Mouse (Mus musculus): Measurements from ENCODE around the gene Esrrb. TPM values are rescaled to one million over a fixed set of nuclear protein-coding genes. Genes with fewer than 3 reads are reported as not detected.

Esrrb gene
- polyA plus RNA-seq, 1 experiment from 2014 or later: 0.45 TPM

DNA sequence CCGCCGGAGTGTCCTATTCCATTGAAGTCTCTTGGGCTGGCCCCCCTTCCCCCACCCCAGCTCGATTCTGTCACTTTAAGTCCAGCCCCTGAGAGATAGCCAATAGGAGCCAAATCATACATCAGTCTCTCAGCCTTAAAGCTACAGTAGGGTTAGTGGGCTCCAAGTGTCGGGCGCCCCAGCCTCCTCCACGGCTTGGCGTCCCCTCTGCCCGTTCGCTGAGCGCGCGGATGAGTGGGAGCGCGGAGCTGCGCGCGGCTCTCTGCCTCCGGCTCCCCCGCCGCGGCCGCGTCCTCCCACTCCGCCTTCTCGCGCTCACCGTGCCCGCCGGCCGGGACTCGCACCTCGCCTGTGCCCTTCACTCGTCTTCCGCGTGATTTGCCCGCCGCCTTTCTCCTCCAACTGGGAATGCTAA is 60.6 kb downstream of the Esrrb start:
- ATAC-seq: peak; percentile 32
- CTCF ChIA-PET: interaction anchor here (1.0 kb wide), 1 partner anchor 12 kb away, joined by 3 read pairs; no protein-coding TSS in a partner anchor
- DNase-seq (ENCODE audit: low read depth, low spot score): no peak

GRCm38 (mm10) chr12:86422166-86422910 is 61.4 kb downstream of the Esrrb start:
- in situ Hi-C loops (cut with MboI; ENCODE audit: low pct_unique_long_range_greater_than_20kb): no loop called here
- TF ChIP-seq CTCF (IDR thresholded peaks at IDR 0.05): no peak
- ATAC-seq (no peak), DNase-seq (ENCODE audit: low read depth, low spot score) (no peak)
- H3K27me3 ChIP-seq: peaks cover 60% of the 10 kb centered on the region
- CTCF ChIA-PET: no interaction called here
- POLR2A ChIA-PET: no interaction called here

More for the DNA sequence above, 60.6 kb downstream of the Esrrb start:
- no peak for TF ChIP-seq CTCF (IDR thresholded peaks at IDR 0.05)
- POLR2A ChIA-PET: no interaction called here
- in situ Hi-C loops (cut with MboI; ENCODE audit: low pct_unique_long_range_greater_than_20kb): no loop called here
- H3K27me3 ChIP-seq: peaks cover 58% of the 10 kb centered on the region

GRCm38 (mm10) chr12:86423102-86423501 is 62.2 kb downstream of the Esrrb start:
- TF ChIP-seq CTCF (IDR thresholded peaks at IDR 0.05): no peak
- H3K27me3 ChIP-seq: peaks cover 52% of the 10 kb centered on the region
- no peak for DNase-seq (ENCODE audit: low read depth, low spot score)
- ATAC-seq: no peak
- CTCF ChIA-PET: no interaction called here
- in situ Hi-C loops (cut with MboI; ENCODE audit: low pct_unique_long_range_greater_than_20kb): no loop called here
- POLR2A ChIA-PET: no interaction called here

DNA sequence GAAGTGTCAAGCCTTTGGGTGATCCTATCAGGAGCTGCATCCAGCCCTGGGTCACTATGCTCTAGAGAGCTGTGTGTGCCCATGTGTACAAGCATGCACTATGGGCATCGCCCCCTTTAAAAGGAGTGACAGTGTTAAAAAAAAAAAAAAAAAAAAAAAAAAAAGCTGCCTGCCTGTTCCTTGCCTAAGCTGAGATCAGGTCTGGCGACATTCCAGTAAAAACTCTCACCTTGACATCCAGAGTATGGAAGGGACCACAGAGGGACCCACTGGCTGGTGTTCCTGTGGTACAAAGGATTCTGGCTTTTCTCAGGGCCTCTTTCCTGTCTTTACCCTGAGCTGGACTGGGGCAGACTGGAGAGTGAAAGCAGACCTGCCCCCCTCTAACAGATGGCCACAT is 66.7 kb downstream of the Esrrb start:
- TF ChIP-seq CTCF (IDR thresholded peaks at IDR 0.05): no peak
- DNase-seq (ENCODE audit: low read depth, low spot score): no peak
- ChIA-PET CTCF (interaction anchor here (1.4 kb wide), 1 partner anchor 25 kb away, joined by 3 read pairs; no protein-coding TSS in a partner anchor), POLR2A (no interaction called here)
- ATAC-seq: no peak
- H3K27me3 ChIP-seq: peaks cover 62% of the 10 kb centered on the region
- in situ Hi-C loops (cut with MboI; ENCODE audit: low pct_unique_long_range_greater_than_20kb): no loop called here

- DNase-seq (ENCODE audit: low read depth, low spot score) (no peak), ATAC-seq (no peak)
- POLR2A ChIA-PET: no interaction called here
- H3K27me3 ChIP-seq: peaks cover 32% of the 10 kb centered on the region
- in situ Hi-C loops (cut with MboI; ENCODE audit: low pct_unique_long_range_greater_than_20kb): no loop called here
- TF ChIP-seq CTCF (IDR thresholded peaks at IDR 0.05): no peak
- CTCF ChIA-PET: no interaction called here
Observed at GRCm38 (mm10) chr12:86431671-86432070, 70.8 kb downstream of the Esrrb start.

DNA sequence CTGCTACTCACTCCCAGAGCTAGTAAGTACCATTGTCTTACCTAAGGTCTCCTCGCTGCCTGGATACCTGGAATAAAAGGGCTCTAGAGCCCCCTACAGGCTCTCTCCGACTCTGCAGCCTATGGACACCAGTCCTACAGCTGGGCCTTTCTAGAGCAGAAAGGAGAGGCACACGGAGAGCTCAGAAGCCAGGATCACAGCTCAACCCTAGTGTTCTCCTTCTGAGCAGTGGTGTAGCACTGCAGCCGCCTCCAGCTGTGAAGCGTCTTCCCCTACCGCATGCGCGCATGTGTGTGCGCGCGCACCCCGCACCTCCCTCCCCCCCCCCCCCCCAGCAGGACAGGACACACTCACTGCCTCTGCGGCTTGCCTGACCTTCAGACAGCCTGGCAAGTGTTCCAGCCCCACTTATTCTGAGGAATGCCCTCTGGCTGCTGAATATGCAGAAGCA is 72.5 kb downstream of the Esrrb start:
- in situ Hi-C loops (cut with MboI; ENCODE audit: low pct_unique_long_range_greater_than_20kb): no loop called here
- CTCF ChIA-PET: interaction anchor here (1.1 to 1.2 kb wide), 3 partner anchors 14 to 113 kb away, joined by 3 to 5 read pairs (median 3); no protein-coding TSS in a partner anchor
- ATAC-seq (peak; percentile 34), DNase-seq (ENCODE audit: low read depth, low spot score) (peak; percentile 19)
- peak; percentile 75 for TF ChIP-seq CTCF (IDR thresholded peaks at IDR 0.05)
- POLR2A ChIA-PET: interaction anchor here (0.5 kb wide), 1 partner anchor 93 kb away, joined by 6 read pairs; no protein-coding TSS in a partner anchor
- H3K27me3 ChIP-seq: peaks cover 26% of the 10 kb centered on the region

DNA sequence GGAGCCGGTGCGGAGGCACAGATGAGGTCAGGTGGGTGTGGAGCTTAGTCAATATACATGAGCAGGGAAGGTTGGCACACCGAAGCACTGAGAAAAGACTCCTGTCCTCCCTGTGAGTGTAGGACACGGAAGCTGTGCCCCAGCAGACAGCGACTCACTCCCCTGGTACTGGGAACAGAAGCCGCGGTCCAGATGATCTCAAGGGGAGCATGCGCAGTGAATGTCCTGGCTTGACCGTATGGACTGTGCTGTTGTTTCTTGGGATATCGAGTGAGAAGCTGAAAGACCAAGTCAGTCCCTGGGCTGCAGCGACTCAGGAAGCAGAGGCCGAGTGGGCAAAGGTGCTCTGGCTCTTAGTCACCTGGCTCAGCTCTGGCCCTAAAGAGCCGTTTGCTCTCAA is 74.7 kb downstream of the Esrrb start:
- POLR2A ChIA-PET: no interaction called here
- DNase-seq (ENCODE audit: low read depth, low spot score): no peak
- H3K27me3 ChIP-seq: peaks cover 8% of the 10 kb centered on the region
- CTCF ChIA-PET: no interaction called here
- no peak for TF ChIP-seq CTCF (IDR thresholded peaks at IDR 0.05)
- in situ Hi-C loops (cut with MboI; ENCODE audit: low pct_unique_long_range_greater_than_20kb): no loop called here
- no peak for ATAC-seq

- ChIA-PET CTCF (no interaction called here), POLR2A (no interaction called here)
- ATAC-seq: no peak
- DNase-seq (ENCODE audit: low read depth, low spot score): no peak
- TF ChIP-seq CTCF (IDR thresholded peaks at IDR 0.05): no peak
- in situ Hi-C loops (cut with MboI; ENCODE audit: low pct_unique_long_range_greater_than_20kb): no loop called here
- peaks cover 16% of the 10 kb centered on the region for H3K27me3 ChIP-seq
Observed at GRCm38 (mm10) chr12:86450848-86451247, 89.9 kb downstream of the Esrrb start.

DNA sequence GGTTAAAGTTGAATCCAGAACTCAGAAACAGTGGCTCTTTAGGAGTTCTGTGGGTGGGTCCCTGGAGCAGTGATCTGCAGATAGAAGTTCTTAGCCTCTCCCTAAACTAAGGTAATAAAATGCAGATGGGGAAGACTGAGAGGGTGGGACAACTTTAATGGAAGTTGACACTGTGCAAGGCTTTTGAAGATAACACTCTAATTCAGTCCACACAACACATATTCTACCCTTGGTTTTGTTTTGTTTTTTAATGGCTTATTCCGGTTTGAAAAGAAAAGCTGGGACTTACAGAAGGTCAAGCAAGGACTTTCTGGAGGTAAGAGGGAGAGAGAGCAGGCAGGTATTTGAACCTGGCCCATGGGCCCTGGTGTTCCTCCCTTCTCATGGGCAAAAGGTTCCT is 94.1 kb downstream of the Esrrb start:
- no peak for DNase-seq (ENCODE audit: low read depth, low spot score)
- ChIA-PET CTCF (interaction anchor here (2.2 kb wide), 1 partner anchor 22 kb away, joined by 5 read pairs; no protein-coding TSS in a partner anchor), POLR2A (no interaction called here)
- in situ Hi-C loops (cut with MboI; ENCODE audit: low pct_unique_long_range_greater_than_20kb): no loop called here
- ATAC-seq: no peak
- peaks cover 30% of the 10 kb centered on the region for H3K27me3 ChIP-seq
- no peak for TF ChIP-seq CTCF (IDR thresholded peaks at IDR 0.05)

DNA sequence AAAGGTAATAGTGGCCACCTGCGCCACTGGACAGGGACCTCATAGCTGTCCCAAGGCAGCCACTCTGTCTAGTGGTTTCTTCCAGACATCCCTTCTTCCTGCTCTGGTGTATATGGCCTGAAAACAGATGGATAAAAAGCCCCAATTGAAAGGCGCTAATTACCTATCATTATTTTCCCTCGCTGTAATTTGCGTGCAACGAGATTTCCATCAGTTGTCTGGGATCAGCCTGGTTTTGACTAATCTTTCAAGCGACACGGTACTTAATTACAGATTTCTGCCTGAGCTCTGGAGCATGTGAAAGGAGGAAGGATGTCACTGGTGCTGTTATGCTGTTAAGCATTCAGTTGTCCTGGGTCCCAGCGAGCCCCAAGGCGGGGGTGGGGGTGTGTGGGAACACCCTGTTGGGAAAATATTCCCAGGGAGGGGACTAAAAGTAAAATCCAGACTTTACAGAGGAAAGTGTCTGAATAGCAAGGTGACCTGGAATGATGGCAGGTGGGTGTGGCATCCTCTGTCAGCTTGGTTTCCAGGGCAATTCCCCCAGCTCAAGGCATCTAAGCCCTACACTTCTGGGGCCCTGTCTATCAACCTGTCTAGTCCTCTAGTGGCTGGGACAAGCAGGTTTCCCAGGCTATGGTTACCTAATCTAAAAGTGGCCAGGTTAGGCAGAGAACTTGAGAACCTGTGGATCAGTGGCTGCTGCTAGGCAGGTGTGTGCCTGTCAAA is 102.0 kb downstream of the Esrrb start:
- ATAC-seq (no peak), DNase-seq (ENCODE audit: low read depth, low spot score) (no peak)
- in situ Hi-C loops (cut with MboI; ENCODE audit: low pct_unique_long_range_greater_than_20kb): no loop called here
- TF ChIP-seq CTCF (IDR thresholded peaks at IDR 0.05): no peak
- POLR2A ChIA-PET: no interaction called here
- peaks cover 14% of the 10 kb centered on the region for H3K27me3 ChIP-seq
- CTCF ChIA-PET: no interaction called here

GRCm38 (mm10) chr12:86464385-86464784 is 103.5 kb downstream of the Esrrb start:
- H3K27me3 ChIP-seq: peaks cover 15% of the 10 kb centered on the region
- POLR2A ChIA-PET: no interaction called here
- ATAC-seq (no peak), DNase-seq (ENCODE audit: low read depth, low spot score) (no peak)
- TF ChIP-seq CTCF (IDR thresholded peaks at IDR 0.05): no peak
- CTCF ChIA-PET: no interaction called here
- in situ Hi-C loops (cut with MboI; ENCODE audit: low pct_unique_long_range_greater_than_20kb): no loop called here

Measured in Patski (cell line).